Mouse (Mus musculus) liver, embryonic 16.5 days (tissue): ENCODE measurements around the gene Stard7. TPM values are rescaled to one million over a fixed set of nuclear protein-coding genes. Genes with fewer than 3 reads are reported as not detected.
"Not testable (repeated sequence)": the region's sequence is repeated elsewhere in the genome, so short reads cannot be mapped to it uniquely, and the experiment has no call there.

Experiments used
- ATAC-seq: fragments of 200-750 bp; cut with Nextera tagmentation; 2 replicates; pipeline ENCODE4 v1.8.0; 2017; ENCODE audit warnings: low read depth, mild to moderate bottlenecking, moderate number of reproducible peaks, moderate library complexity
- H3K27ac ChIP-seq: fragments of 300-500 bp; sonication (generic); 2 replicates; pipeline ENCODE4 v1.5.1; 2014; ENCODE audit warnings: mild to moderate bottlenecking, low read length
- H3K27me3 ChIP-seq: fragments of 300-500 bp; sonication (generic); 2 replicates; pipeline ENCODE4 v1.6.1; 2014; ENCODE audit warnings: low read depth, low read length, mixed read lengths; ENCODE audit not compliant: control insufficient read depth, insufficient read depth
- H3K36me3 ChIP-seq: fragments of 300-500 bp; sonication (generic); 2 replicates; pipeline ENCODE4 v1.6.1; 2014; ENCODE audit warnings: mild to moderate bottlenecking; ENCODE audit not compliant: control insufficient read depth, insufficient read depth
- H3K4me1 ChIP-seq: fragments of 300-500 bp; sonication (generic); 2 replicates; pipeline ENCODE4 v1.6.1; 2014; ENCODE audit warnings: low read depth, low read length, mixed read lengths; ENCODE audit not compliant: control insufficient read depth
- H3K4me2 ChIP-seq: fragments of 300-500 bp; sonication (generic); 2 replicates; pipeline ENCODE4 v1.6.1; 2014; ENCODE audit warnings: low read depth, low read length, mixed read lengths
- H3K4me3 ChIP-seq: fragments of 300-500 bp; sonication (generic); 2 replicates; pipeline ENCODE4 v1.5.1; 2014; ENCODE audit warnings: low read depth, mild to moderate bottlenecking, low read length
- H3K9ac ChIP-seq: fragments of 300-500 bp; sonication (generic); 2 replicates; pipeline ENCODE4 v1.6.1; 2014; ENCODE audit warnings: low read depth, low read length
- H3K9me3 ChIP-seq: fragments of 300-500 bp; sonication (generic); replicated peaks from 2 replicates; pipeline ENCODE4 v1.6.1; 2016; ENCODE audit warnings: low read length; ENCODE audit not compliant: control insufficient read depth
- whole genome bisulfite sequencing: fragments of 180-500 bp; shearing (Covaris S2); extraction: QIAGEN DNeasy Blood & Tissue Kit; methylation state at CpG from one replicate; pipeline ENCODE4 v1.1.7; 2014; ENCODE audit not compliant: insufficient replicate concordance; 5-methylcytosine and 5-hydroxymethylcytosine counted together
- polyA plus RNA-seq: library from polyadenylated mRNA; unstranded; fragments of >200 nt; fragmentation: Nextera tagmentation; extraction: Ambion mirVana; gene quantifications from 2 replicates; pipeline ENCODE4 v1.2.1, GENCODE M21; 2015

Stard7 gene
- polyA plus RNA-seq, 1 experiment from 2014 or later, result 34.9 TPM

DNA sequence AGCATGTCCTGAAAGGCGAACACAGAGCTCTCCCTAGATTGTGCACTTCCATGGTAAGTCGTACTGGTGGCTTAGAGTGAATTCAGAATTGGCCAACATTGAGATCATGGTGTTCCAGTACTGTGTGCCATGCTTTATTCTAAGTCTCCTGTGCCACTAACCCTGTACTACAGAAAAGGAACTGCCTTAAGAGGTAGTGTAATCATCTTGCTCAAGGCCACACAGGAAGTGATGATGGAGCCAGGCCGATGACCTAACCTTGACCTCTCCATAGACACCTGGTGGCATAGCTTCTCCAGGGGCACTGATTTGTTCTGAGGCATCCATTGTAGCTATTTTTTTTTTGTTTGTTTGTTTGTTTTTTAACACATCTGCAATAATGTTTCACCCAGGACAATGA, 31.9 kb downstream of the Stard7 start:
- no peak for ATAC-seq

DNA sequence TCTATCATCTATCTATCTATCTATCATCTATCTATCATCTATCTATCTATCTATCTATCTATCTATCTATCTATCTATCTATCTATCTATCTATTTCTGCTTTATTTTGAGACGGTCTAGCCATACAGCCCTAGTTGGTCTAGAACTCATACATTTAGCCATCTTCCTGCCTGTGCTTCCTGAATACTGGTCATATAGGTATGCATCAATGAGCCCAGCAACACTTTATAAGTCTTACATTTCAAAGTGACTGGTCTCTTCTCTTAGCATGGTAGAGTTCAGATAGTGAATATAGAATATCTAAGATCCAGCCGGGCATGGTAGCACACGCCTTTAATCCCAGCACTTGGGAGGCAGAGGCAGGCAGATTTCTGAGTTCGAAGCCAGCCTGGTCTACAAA, 34.2 kb downstream of the Stard7 start:
- not testable (repeated sequence) for H3K4me1 ChIP-seq, H3K9ac ChIP-seq, H3K4me2 ChIP-seq, H3K27me3 ChIP-seq, H3K4me3 ChIP-seq, H3K27ac ChIP-seq, H3K9me3 ChIP-seq, ATAC-seq
- 71% methylated on average over 4 of the region's 4 CpGs for WGBS
- H3K36me3 ChIP-seq, result peaks cover 11% of the 10 kb centered on the region

More for the DNA sequence above, 31.9 kb downstream of the Stard7 start:
- 87% methylated on average over 3 of the region's 3 CpGs for WGBS
- Histone ChIP-seq H3K4me2 (no peak overlapping the region), H3K4me1 (no peaks in the 10 kb centered on the region), H3K9ac (no peak overlapping the region), H3K27me3 (no peaks in the 10 kb centered on the region), H3K27ac (no peak overlapping the region), H3K9me3 (no peaks in the 10 kb centered on the region), H3K36me3 (peaks cover 33% of the 10 kb centered on the region), H3K4me3 (no peak overlapping the region)

- no peak overlapping the region for H3K4me2 ChIP-seq
- H3K9me3 ChIP-seq, result no peaks in the 10 kb centered on the region
- no peaks in the 10 kb centered on the region for H3K27me3 ChIP-seq
- no peak for ATAC-seq
- H3K27ac ChIP-seq, result no peak overlapping the region
- H3K4me3 ChIP-seq, result no peak overlapping the region
- no peaks in the 10 kb centered on the region for H3K4me1 ChIP-seq
- no peak overlapping the region for H3K9ac ChIP-seq
- 72% methylated on average over 3 of the region's 3 CpGs for WGBS
- H3K36me3 ChIP-seq, result peaks cover 11% of the 10 kb centered on the region
Measured at GRCm38 (mm10) chr2:127304609-127305210, 34.7 kb downstream of the Stard7 start.

GRCm38 (mm10) chr2:127306123-127306522, 36.1 kb downstream of the Stard7 start:
- Histone ChIP-seq H3K27me3 (no peaks in the 10 kb centered on the region), H3K4me2 (no peak overlapping the region), H3K9me3 (no peaks in the 10 kb centered on the region), H3K36me3 (no peaks in the 10 kb centered on the region), H3K27ac (no peak overlapping the region), H3K4me1 (no peaks in the 10 kb centered on the region), H3K9ac (no peak overlapping the region), H3K4me3 (no peak overlapping the region)
- no peak for ATAC-seq

- H3K27ac ChIP-seq, result no peak overlapping the region
- H3K4me1 ChIP-seq, result no peaks in the 10 kb centered on the region
- H3K9ac ChIP-seq, result no peak overlapping the region
- no peaks in the 10 kb centered on the region for H3K27me3 ChIP-seq
- H3K4me2 ChIP-seq, result no peak overlapping the region
- ATAC-seq, result no peak
- no peaks in the 10 kb centered on the region for H3K36me3 ChIP-seq
- H3K4me3 ChIP-seq, result no peak overlapping the region
- 16% methylated on average over 3 of the region's 3 CpGs for WGBS
- no peaks in the 10 kb centered on the region for H3K9me3 ChIP-seq
Measured at GRCm38 (mm10) chr2:127307179-127307578, 37.2 kb downstream of the Stard7 start.

- H3K36me3 ChIP-seq, result no peaks in the 10 kb centered on the region
- H3K9me3 ChIP-seq, result no peaks in the 10 kb centered on the region
- H3K4me2 ChIP-seq, result no peak overlapping the region
- H3K9ac ChIP-seq, result no peak overlapping the region
- no peak overlapping the region for H3K4me3 ChIP-seq
- no peaks in the 10 kb centered on the region for H3K4me1 ChIP-seq
- H3K27me3 ChIP-seq, result no peaks in the 10 kb centered on the region
- WGBS, result 71% methylated on average over 2 of the region's 2 CpGs
- H3K27ac ChIP-seq, result no peak overlapping the region
- ATAC-seq, result no peak
Measured at GRCm38 (mm10) chr2:127308660-127309059, 38.6 kb downstream of the Stard7 start.

DNA sequence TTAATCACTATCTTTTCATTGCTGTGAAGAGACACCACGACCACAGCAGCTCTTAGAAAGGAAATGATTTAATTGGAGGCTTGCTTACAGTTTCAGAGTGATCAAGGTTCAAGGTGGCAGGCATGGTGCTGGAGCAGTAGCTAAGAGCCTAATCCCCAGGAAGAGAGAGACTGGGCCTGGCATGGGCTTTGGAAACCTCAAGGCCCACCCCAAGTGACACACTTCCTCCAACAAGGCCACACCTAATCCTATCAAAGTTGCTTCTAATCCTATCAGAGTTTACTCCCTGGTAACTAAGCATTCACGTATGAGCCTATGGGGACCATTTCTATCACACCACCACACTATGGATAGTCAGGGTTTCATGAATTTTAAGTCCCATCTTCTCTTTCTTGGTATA, 40.2 kb downstream of the Stard7 start:
- Histone ChIP-seq H3K4me1 (no peaks in the 10 kb centered on the region), H3K4me2 (no peak overlapping the region), H3K9me3 (no peaks in the 10 kb centered on the region), H3K27me3 (no peaks in the 10 kb centered on the region), H3K27ac (no peak overlapping the region), H3K9ac (no peak overlapping the region), H3K4me3 (no peak overlapping the region), H3K36me3 (no peaks in the 10 kb centered on the region)
- 16% methylated on average over 2 of the region's 2 CpGs for WGBS
- no peak for ATAC-seq

GRCm38 (mm10) chr2:127310685-127311084, 40.7 kb downstream of the Stard7 start:
- Histone ChIP-seq H3K9ac (no peak overlapping the region), H3K36me3 (no peaks in the 10 kb centered on the region), H3K4me2 (no peak overlapping the region), H3K27ac (no peak overlapping the region), H3K9me3 (no peaks in the 10 kb centered on the region), H3K27me3 (no peaks in the 10 kb centered on the region), H3K4me1 (no peaks in the 10 kb centered on the region), H3K4me3 (no peak overlapping the region)
- no peak for ATAC-seq
- 60% methylated on average over 7 of the region's 7 CpGs for WGBS

- Histone ChIP-seq H3K4me3 (no peak overlapping the region), H3K4me2 (no peak overlapping the region), H3K9ac (no peak overlapping the region), H3K9me3 (no peaks in the 10 kb centered on the region), H3K4me1 (no peaks in the 10 kb centered on the region), H3K27ac (no peak overlapping the region), H3K27me3 (no peaks in the 10 kb centered on the region), H3K36me3 (no peaks in the 10 kb centered on the region)
- no peak for ATAC-seq
- WGBS, result 55% methylated on average over 1 of the region's 1 CpGs
Measured at GRCm38 (mm10) chr2:127311193-127311592, 41.2 kb downstream of the Stard7 start.
